In genomic region chr19:10689470-10690166, GRCm38 (mm10) we compare ENCODE assay signal across 8 mouse cellular contexts. TPM values are rescaled to one million over a fixed set of nuclear protein-coding genes. Genes with fewer than 3 reads are reported as not detected.
DNase-seq lines count a peak whose midpoint lies in the region; ATAC-seq and TF ChIP-seq lines count a peak whose summit lies in the region.

No protein-coding gene starts in this region.

- peak overlapping the region; percentile 77 for H3K4me3 ChIP-seq in kidney, adult 2 months (ENCODE audit: insufficient read depth, low read depth, low read length)
- peak overlapping the region; percentile 80 for H3K4me3 ChIP-seq in brown adipose tissue, adult 24 weeks (ENCODE audit: insufficient read depth, low read depth, low read length)
- peak overlapping the region; percentile 87 for H3K4me3 ChIP-seq in hindbrain, embryonic 10.5 days

- no peaks in the 10 kb centered on the region for H3K9me3 ChIP-seq in hindbrain, embryonic 10.5 days

- peaks cover 46% of the 10 kb centered on the region for H3K4me1 ChIP-seq in kidney, adult 2 months (ENCODE audit: control insufficient read depth, insufficient read depth, low read length)
- H3K4me1 ChIP-seq in brown adipose tissue, adult 24 weeks (ENCODE audit: control insufficient read depth, insufficient read depth, insufficient read length, low read length), result peaks cover 17% of the 10 kb centered on the region
- peaks cover 43% of the 10 kb centered on the region for H3K4me1 ChIP-seq in hindbrain, embryonic 10.5 days (replicated peaks)

- DNase-seq in kidney, adult 2 months, result peak; percentile 70
- DNase-seq in kidney, postnatal 14 days, result no peak
- DNase-seq in hindbrain, embryonic 10.5 days (ENCODE audit: low spot score), result no peak
- DNase-seq in lung, postnatal 10 days, result peak; percentile 59
- no peak for DNase-seq in ovary, postnatal 10 days (ENCODE audit: low spot score)
- no peak for DNase-seq in gastrocnemius, postnatal 4 days (ENCODE audit: low spot score in 2 of 2)

- ATAC-seq in monocyte, adult 5-6 weeks (replicated peaks; ENCODE audit: insufficient number of reproducible peaks, low FRiP score, low TSS enrichment, poor library complexity, severe bottlenecking), result no peak

- H3K27ac ChIP-seq in kidney, adult 2 months (ENCODE audit: insufficient read depth, low read depth, low read length), result peak overlapping the region; percentile 91
- H3K27ac ChIP-seq in brown adipose tissue, adult 24 weeks (replicated peaks; ENCODE audit: low read depth, low read length), result peak overlapping the region; percentile 86
- H3K27ac ChIP-seq in hindbrain, embryonic 10.5 days, result peak overlapping the region; percentile 97

- TF ChIP-seq CTCF in kidney, adult 2 months (conservative IDR thresholded peaks at IDR 0.05; ENCODE audit: insufficient read depth, insufficient read length, low read depth, low read length), result no peak

- no peaks in the 10 kb centered on the region for H3K27me3 ChIP-seq in kidney, adult 2 months (replicated peaks; ENCODE audit: control insufficient read depth, insufficient read depth, low read length)
- no peaks in the 10 kb centered on the region for H3K27me3 ChIP-seq in hindbrain, embryonic 10.5 days (ENCODE audit: insufficient read depth, poor library complexity, severe bottlenecking)

- H3K36me3 ChIP-seq in kidney, adult 2 months (ENCODE audit: control insufficient read depth, insufficient read depth, low read length), result no peaks in the 10 kb centered on the region
- no peaks in the 10 kb centered on the region for H3K36me3 ChIP-seq in hindbrain, embryonic 10.5 days

- no peak for TF ChIP-seq POLR2A in kidney, adult 2 months (IDR thresholded peaks at IDR 0.05; ENCODE audit: low read depth, low read length)

- WGBS in kidney, adult 2 months, result 18% methylated on average over 5 of the region's 5 CpGs
- 65% methylated on average over 5 of the region's 5 CpGs for WGBS in hindbrain, embryonic 10.5 days

RNA-seq across cellular contexts. Expression of gene Vps37c, which starts 1.1 kb away (rescaled TPM):
- 30.0 and 32.1 TPM in 2 replicates for polyA plus RNA-seq in kidney, adult 2 months (2012; rRNA removed)
- 8.5 and 10.1 TPM in 2 replicates for polyA plus RNA-seq in brown adipose tissue, adult 24 weeks (2012; ENCODE audit: insufficient read depth, insufficient read length, missing spikeins)
- 36.7 and 40.7 TPM in 2 replicates for polyA plus RNA-seq in hindbrain, embryonic 10.5 days (2016; fragmentation: Nextera tagmentation; extraction: Ambion mirVana)
- total RNA-seq in monocyte, adult 5-6 weeks (2017), result 7.3 to 22.2 TPM (median 18.7 TPM) in 3 replicates
- total RNA-seq in gastrocnemius, postnatal 4 days (2021), result 10 to 100 TPM; 24.8 to 25.0 TPM

RNA-seq across cellular contexts. Expression of gene Pga5, which starts 11.7 kb away (rescaled TPM):
- polyA plus RNA-seq in kidney, adult 2 months (2012; rRNA removed), result 0.80 and 1.0 TPM in 2 replicates
- not detected in 2 replicates for polyA plus RNA-seq in brown adipose tissue, adult 24 weeks (2012; ENCODE audit: insufficient read depth, insufficient read length, missing spikeins)
- not detected in 2 replicates for polyA plus RNA-seq in hindbrain, embryonic 10.5 days (2016; fragmentation: Nextera tagmentation; extraction: Ambion mirVana)
- total RNA-seq in monocyte, adult 5-6 weeks (2017), result not detected in 3 replicates
- not detected for total RNA-seq in gastrocnemius, postnatal 4 days (2021)

RNA-seq across cellular contexts. Expression of gene Cd5, which starts 49.2 kb away (rescaled TPM):
- polyA plus RNA-seq in kidney, adult 2 months (2012; rRNA removed), result 0.33 and 3.3 TPM in 2 replicates
- polyA plus RNA-seq in brown adipose tissue, adult 24 weeks (2012; ENCODE audit: insufficient read depth, insufficient read length, missing spikeins), result not detected in 2 replicates
- 0.14 and 0.18 TPM in 2 replicates for polyA plus RNA-seq in hindbrain, embryonic 10.5 days (2016; fragmentation: Nextera tagmentation; extraction: Ambion mirVana)
- 1.0 to 3.1 TPM in 2 of 3 replicates, not detected in the other for total RNA-seq in monocyte, adult 5-6 weeks (2017)
- total RNA-seq in gastrocnemius, postnatal 4 days (2021), result under 1 TPM; 0.26 to 0.29 TPM

RNA-seq across cellular contexts. Expression of gene Vwce, which starts 55.6 kb away (rescaled TPM):
- 15.3 and 17.3 TPM in 2 replicates for polyA plus RNA-seq in kidney, adult 2 months (2012; rRNA removed)
- not detected in 2 replicates for polyA plus RNA-seq in brown adipose tissue, adult 24 weeks (2012; ENCODE audit: insufficient read depth, insufficient read length, missing spikeins)
- polyA plus RNA-seq in hindbrain, embryonic 10.5 days (2016; fragmentation: Nextera tagmentation; extraction: Ambion mirVana), result 0.89 and 1.0 TPM in 2 replicates
- total RNA-seq in monocyte, adult 5-6 weeks (2017), result not detected in 3 replicates
- total RNA-seq in gastrocnemius, postnatal 4 days (2021), result under 1 TPM; 0.41 to 0.66 TPM

Comparison
In these comparisons a context has a peak if more than half of its experiments do, and no peak if none do; other contexts are left out.
1. DNase-seq: peak in kidney, adult 2 months (single experiment) and lung, postnatal 10 days (single experiment); none in kidney, postnatal 14 days (single experiment), hindbrain, embryonic 10.5 days (single experiment), ovary, postnatal 10 days (single experiment) and gastrocnemius, postnatal 4 days (0 of 2).
2. Peak in every context shown above with its lines, with median percentiles within 50 percentile points of each other: H3K27ac ChIP-seq and H3K4me3 ChIP-seq.